In the genomic region with DNA sequence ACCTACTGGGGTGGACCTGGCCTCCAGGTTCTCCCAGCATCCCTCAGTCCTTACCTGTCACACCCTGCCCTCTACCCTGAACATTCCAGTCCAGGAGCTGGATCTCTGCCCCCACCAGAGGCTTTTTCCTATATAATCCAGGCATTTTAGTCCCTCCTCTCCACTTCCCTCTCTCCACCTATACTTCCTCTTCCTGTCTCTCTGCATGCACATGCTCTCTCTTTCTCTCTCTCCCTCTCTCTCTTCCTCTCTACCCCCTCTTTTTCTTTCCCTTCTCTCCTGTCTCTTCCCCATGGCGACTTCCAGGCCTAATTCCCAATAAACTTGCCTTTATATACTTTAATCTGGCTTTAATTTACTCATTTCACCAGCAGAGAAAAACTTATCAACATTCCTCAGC, we compare ENCODE assay signal across 49 mouse cellular contexts. TPM values are rescaled to one million over a fixed set of nuclear protein-coding genes. Genes with fewer than 3 reads are reported as not detected.
"Had no signal": no experiment of that assay in that cellular context is flagged by ENCODE, and none has a peak within 500 bp of the region (broad histone marks: within the 10 kb centered on the region; RNA-seq: fewer than 3 reads in every experiment).

No protein-coding gene starts in this region.

- H3K9ac ChIP-seq: heart, embryonic 12.5 days; heart, embryonic 13.5 days; heart, embryonic 15.5 days; hindbrain, embryonic 12.5 days; hindbrain, embryonic 13.5 days; hindbrain, embryonic 14.5 days; hindbrain, embryonic 15.5 days; intestine, embryonic 15.5 days; kidney, embryonic 15.5 days had no signal

- H3K4me3 ChIP-seq: heart, embryonic 10.5 days; heart, embryonic 12.5 days; heart, embryonic 13.5 days; heart, embryonic 15.5 days; hindbrain, embryonic 10.5 days; hindbrain, embryonic 12.5 days; hindbrain, embryonic 13.5 days; hindbrain, embryonic 15.5 days; intestine, embryonic 15.5 days; kidney, embryonic 15.5 days; layer of hippocampus, adult 2 months; left cerebral cortex, adult 2 months had no signal

- H3K9me3 ChIP-seq: heart, embryonic 10.5 days; heart, embryonic 12.5 days; heart, embryonic 13.5 days; heart, embryonic 15.5 days; hindbrain, embryonic 10.5 days; hindbrain, embryonic 12.5 days; hindbrain, embryonic 13.5 days; hindbrain, embryonic 15.5 days; intestine, embryonic 15.5 days; kidney, embryonic 15.5 days had no signal

- H3K27me3 ChIP-seq: intestine, embryonic 15.5 days had no signal

- H3K27ac ChIP-seq: heart, embryonic 10.5 days; heart, embryonic 13.5 days; heart, embryonic 15.5 days; hindbrain, embryonic 10.5 days; hindbrain, embryonic 12.5 days; hindbrain, embryonic 13.5 days; hindbrain, embryonic 14.5 days; hindbrain, embryonic 15.5 days; hindbrain, postnatal 0 days; intestine, embryonic 15.5 days; kidney, embryonic 15.5 days; kidney, postnatal 0 days; layer of hippocampus, adult 2 months; left cerebral cortex, adult 2 months had no signal

- H3K36me3 ChIP-seq: heart, embryonic 10.5 days; heart, embryonic 12.5 days; heart, embryonic 13.5 days; heart, embryonic 15.5 days; hindbrain, embryonic 10.5 days; hindbrain, embryonic 12.5 days; hindbrain, embryonic 13.5 days; hindbrain, embryonic 15.5 days; intestine, embryonic 15.5 days; kidney, embryonic 15.5 days had no signal

- DNase-seq: heart, postnatal 10 days; heart, postnatal 14 days; heart, postnatal 36 days; heart, postnatal 4 days; kidney, adult 11 months; kidney, adult 18-20 months; kidney, adult 2 months; kidney, adult 8-10 months; kidney, adult 9 months; kidney, postnatal 10 days; kidney, postnatal 14 days; kidney, postnatal 25 days; kidney, postnatal 36 days; kidney, postnatal 4 days; layer of hippocampus, adult 9-11 months; layer of hippocampus, postnatal 36 days had no signal

RNA-seq across cellular contexts. Expression of gene Cel, which starts 25.4 kb away (rescaled TPM):
- total RNA-seq: heart, postnatal 10 days; heart, postnatal 14 days; heart, postnatal 25 days; heart, postnatal 36 days; heart, postnatal 4 days; hematopoietic stem cell, adult 5-6 weeks; hindbrain, postnatal 0 days; layer of hippocampus, adult 18-20 months; layer of hippocampus, adult 2 months; layer of hippocampus, adult 8-10 months; layer of hippocampus, postnatal 10 days; layer of hippocampus, postnatal 14 days; layer of hippocampus, postnatal 25 days; layer of hippocampus, postnatal 36 days; left cerebral cortex, adult 18-20 months; left cerebral cortex, adult 2 months had no signal
- polyA plus RNA-seq: heart, embryonic 10.5 days; heart, embryonic 11.5 days; heart, embryonic 12.5 days; heart, embryonic 13.5 days; heart, embryonic 14.5 days; heart, postnatal 0 days; hindbrain, embryonic 10.5 days; hindbrain, embryonic 11.5 days; hindbrain, embryonic 12.5 days; hindbrain, embryonic 14.5 days; hindbrain, embryonic 16.5 days; hindbrain, postnatal 0 days; inflammation-experienced regulatory T-cells, adult 6 months; kidney, adult 2 months; kidney, embryonic 14.5 days; kidney, embryonic 16.5 days; kidney, postnatal 0 days had no signal

RNA-seq across cellular contexts. Expression of gene Gfi1b, which starts 33.2 kb away (rescaled TPM):
- total RNA-seq: heart, postnatal 10 days; heart, postnatal 14 days; heart, postnatal 25 days; heart, postnatal 36 days; heart, postnatal 4 days; hindbrain, postnatal 0 days; layer of hippocampus, adult 18-20 months; layer of hippocampus, adult 2 months; layer of hippocampus, adult 8-10 months; layer of hippocampus, postnatal 10 days; layer of hippocampus, postnatal 14 days; layer of hippocampus, postnatal 25 days; layer of hippocampus, postnatal 36 days; left cerebral cortex, adult 18-20 months; left cerebral cortex, adult 2 months had no signal
- polyA plus RNA-seq: hindbrain, embryonic 14.5 days; hindbrain, embryonic 16.5 days; hindbrain, postnatal 0 days; inflammation-experienced regulatory T-cells, adult 6 months; intestine, embryonic 14.5 days; intestine, postnatal 0 days had no signal
